8 mouse cellular contexts compared by ENCODE assay signal in the genomic region with DNA sequence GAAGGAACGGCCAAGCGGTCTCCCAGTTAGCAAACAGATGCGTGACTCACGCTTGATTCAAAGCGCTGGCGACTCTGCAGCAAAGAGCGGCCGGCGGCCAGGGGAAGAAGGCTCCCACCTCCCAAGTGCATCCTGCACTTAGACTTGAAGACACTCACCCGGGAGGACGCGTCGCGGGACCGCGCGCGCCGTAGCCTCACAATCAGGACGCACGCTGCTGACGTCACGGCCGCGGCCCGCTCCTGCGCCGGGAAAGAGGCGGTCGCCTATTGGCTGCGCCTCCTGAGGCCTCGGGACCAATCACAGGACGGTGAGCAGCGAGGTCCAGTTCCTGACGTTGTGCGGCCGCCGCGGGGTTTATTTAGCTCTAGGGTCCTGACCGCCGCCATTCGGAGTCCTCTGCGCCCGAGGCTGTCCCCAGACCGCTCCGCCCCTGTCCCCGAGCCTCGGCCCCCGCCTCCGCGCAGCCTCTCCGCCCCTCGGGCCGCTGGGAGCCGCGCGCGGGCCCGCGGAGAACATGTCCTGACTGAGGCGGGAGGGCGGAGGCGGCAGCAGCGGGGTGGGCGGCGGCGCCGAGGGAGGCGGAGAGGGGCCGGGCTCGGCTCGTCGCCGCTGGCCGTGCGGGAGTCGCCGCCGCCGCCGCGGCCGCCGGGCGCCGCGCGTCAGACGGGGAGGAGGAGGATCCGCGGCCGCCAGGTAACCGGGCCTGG. TPM values are rescaled to one million over a fixed set of nuclear protein-coding genes. Genes with fewer than 3 reads are reported as not detected.
A peak's percentile ranks its signal among the peaks of the same experiment; 100 is the strongest.
DNase-seq lines count a peak whose midpoint lies in the region; ATAC-seq and TF ChIP-seq lines count a peak whose summit lies in the region.

A gene (plus strand): TSS at position 293 of the 710 bp plus-strand sequence.

- no peaks in the 10 kb centered on the region for H3K36me3 ChIP-seq in hindbrain, embryonic 13.5 days

- POLR2A ChIA-PET in Patski (lab: Charles Lee), result interaction anchor here (0.9 kb wide), 1 partner anchor 71 kb away, joined by 3 read pairs; no protein-coding TSS in a partner anchor

- H3K4me1 ChIP-seq in hindbrain, embryonic 13.5 days (replicated peaks), result peaks cover 20% of the 10 kb centered on the region

- no peaks in the 10 kb centered on the region for H3K9me3 ChIP-seq in hindbrain, embryonic 13.5 days

- peak within 1 kb of the TSS; percentile 98 for H3K9ac ChIP-seq in hindbrain, embryonic 13.5 days

- peak; percentile 86 for DNase-seq in Patski (ENCODE audit: low read depth, low spot score)
- DNase-seq in cerebellum, postnatal 14 days, result peak; percentile 99
- peak; percentile 98 to 99 for DNase-seq in frontal cortex, postnatal 14 days (ENCODE audit: low spot score in 2 of 2)
- peak; percentile 96 to 97 for DNase-seq in layer of hippocampus, postnatal 25 days (ENCODE audit: extremely low spot score in 1 of 2, low spot score in 1 of 2)
- peak; percentile 98 for DNase-seq in lung, postnatal 25 days (ENCODE audit: low spot score)
- DNase-seq in retina, embryonic 14.5 days (ENCODE audit: low spot score), result peak; percentile 98
- DNase-seq in thymus, postnatal 4 days, result peak; percentile 99

- H3K4me2 ChIP-seq in hindbrain, embryonic 13.5 days, result peak within 1 kb of the TSS; percentile 86

- under 1% methylated on average over 74 of the region's 93 CpGs for WGBS in hindbrain, embryonic 13.5 days

- peak within 1 kb of the TSS; percentile 96 for H3K4me3 ChIP-seq in hindbrain, embryonic 13.5 days

- ATAC-seq in Patski, result peak; percentile 98
- peak; percentile 99 for ATAC-seq in hindbrain, embryonic 13.5 days (ENCODE audit: low FRiP score)

- no peak for TF ChIP-seq CTCF in Patski (IDR thresholded peaks at IDR 0.05)

- in situ Hi-C loops in Patski (cut with MboI; ENCODE audit: low pct_unique_long_range_greater_than_20kb), result loop anchor here (5.0 kb wide), 1 partner anchor 36 kb away; no protein-coding TSS in a partner anchor

- CTCF ChIA-PET in Patski (lab: Charles Lee), result interaction anchor here (1.4 kb wide), 1 partner anchor 26 kb away, joined by 3 read pairs; no protein-coding TSS in a partner anchor

- peak within 1 kb of the TSS; percentile 99 for H3K27ac ChIP-seq in hindbrain, embryonic 13.5 days

- no peaks in the 10 kb centered on the region for H3K27me3 ChIP-seq in Patski
- no peaks in the 10 kb centered on the region for H3K27me3 ChIP-seq in hindbrain, embryonic 13.5 days

RNA-seq across cellular contexts. Expression of the gene that starts here (rescaled TPM):
- polyA plus RNA-seq in Patski (2021), result 22.9 TPM
- polyA plus RNA-seq in hindbrain, embryonic 13.5 days (2015; fragmentation: Nextera tagmentation; extraction: Ambion mirVana), result 20.3 and 20.6 TPM in 2 replicates
- total RNA-seq in layer of hippocampus, postnatal 25 days (2021), result 10 to 100 TPM; 38.4 to 41.6 TPM

Comparison
In these comparisons a context has a peak if more than half of its experiments do, and no peak if none do; other contexts are left out.
1. Peak in every context shown above with its lines: DNase-seq, ATAC-seq, H3K4me3 ChIP-seq and H3K27ac ChIP-seq.